Mouse (Mus musculus): ENCODE measurements around the gene Selplg.
A peak's percentile ranks its signal among the peaks of the same experiment; 100 is the strongest.

The Selplg gene

GRCm38 (mm10) chr5:113832490-113832901 is at the start of gene Selplg:
Selplg (minus strand) TSS chr5:113832644.
- no peak for DNase-seq (ENCODE audit: low read depth, low spot score)

GRCm38 (mm10) chr5:113881136-113881535 is 48.7 kb upstream of the Selplg start:
- DNase-seq (ENCODE audit: low read depth, low spot score) = no peak

GRCm38 (mm10) chr5:113878943-113879617 is 46.6 kb upstream of the Selplg start:
- no peak for DNase-seq (ENCODE audit: low read depth, low spot score)

- DNase-seq (ENCODE audit: low read depth, low spot score) = no peak
Observed at GRCm38 (mm10) chr5:113877565-113877964, 45.1 kb upstream of the Selplg start.

GRCm38 (mm10) chr5:113876176-113876575 is 43.7 kb upstream of the Selplg start:
- DNase-seq (ENCODE audit: low read depth, low spot score) = no peak

GRCm38 (mm10) chr5:113875625-113876024 is 43.2 kb upstream of the Selplg start:
- DNase-seq (ENCODE audit: low read depth, low spot score) = no peak

GRCm38 (mm10) chr5:113874063-113875024 is 41.9 kb upstream of the Selplg start:
- DNase-seq (ENCODE audit: low read depth, low spot score) = no peak

- peak; percentile 95 for DNase-seq (ENCODE audit: low read depth, low spot score)
Observed at GRCm38 (mm10) chr5:113872936-113873912, 40.8 kb upstream of the Selplg start.

- DNase-seq (ENCODE audit: low read depth, low spot score) = no peak
Observed at GRCm38 (mm10) chr5:113871903-113872548, 39.6 kb upstream of the Selplg start.

GRCm38 (mm10) chr5:113870393-113871040 is 38.1 kb upstream of the Selplg start:
- DNase-seq (ENCODE audit: low read depth, low spot score) = no peak

- DNase-seq (ENCODE audit: low read depth, low spot score) = no peak
Observed at GRCm38 (mm10) chr5:113869132-113869531, 36.7 kb upstream of the Selplg start.

- no peak for DNase-seq (ENCODE audit: low read depth, low spot score)
Observed at GRCm38 (mm10) chr5:113864992-113865391, 32.5 kb upstream of the Selplg start.

- DNase-seq (ENCODE audit: low read depth, low spot score) = peak; percentile 54
Observed at GRCm38 (mm10) chr5:113863994-113864393, 31.6 kb upstream of the Selplg start.

GRCm38 (mm10) chr5:113862418-113862817 is 30.0 kb upstream of the Selplg start:
- DNase-seq (ENCODE audit: low read depth, low spot score) = no peak

GRCm38 (mm10) chr5:113861294-113861693 is 28.9 kb upstream of the Selplg start:
- peak; percentile 68 for DNase-seq (ENCODE audit: low read depth, low spot score)

- DNase-seq (ENCODE audit: low read depth, low spot score) = no peak
Observed at GRCm38 (mm10) chr5:113858971-113859370, 26.5 kb upstream of the Selplg start.

GRCm38 (mm10) chr5:113858550-113858949 is 26.1 kb upstream of the Selplg start:
- DNase-seq (ENCODE audit: low read depth, low spot score) = no peak

GRCm38 (mm10) chr5:113857631-113858030 is 25.2 kb upstream of the Selplg start:
- DNase-seq (ENCODE audit: low read depth, low spot score) = no peak

GRCm38 (mm10) chr5:113856631-113857030 is 24.2 kb upstream of the Selplg start:
- DNase-seq (ENCODE audit: low read depth, low spot score) = no peak

GRCm38 (mm10) chr5:113855696-113856095 is 23.3 kb upstream of the Selplg start:
- DNase-seq (ENCODE audit: low read depth, low spot score) = peak; percentile 39

Data from ES-CJ7 (cell line).